29 mouse cellular contexts compared by ENCODE assay signal in genomic region chr11:43518086-43518485, GRCm38 (mm10). TPM values are rescaled to one million over a fixed set of nuclear protein-coding genes. Genes with fewer than 3 reads are reported as not detected.
DNase-seq lines count a peak whose midpoint lies in the region; ATAC-seq and TF ChIP-seq lines count a peak whose summit lies in the region.
"Had no signal": no experiment of that assay in that cellular context is flagged by ENCODE, and none has a peak within 500 bp of the region (broad histone marks: within the 10 kb centered on the region; RNA-seq: fewer than 3 reads in every experiment).

No protein-coding gene starts in this region.

- no peak for ATAC-seq in activated CD4-positive, CD25-positive, alpha-beta regulatory T cell, adult 4 months
- ATAC-seq: forebrain, embryonic 15.5 days; intestine, embryonic 15.5 days had no signal

- no peaks in the 10 kb centered on the region for H3K4me1 ChIP-seq in MEL (ENCODE audit: control insufficient read depth in 1 of 2, insufficient read depth in 2 of 2, low read length in 2 of 2)
- H3K4me1 ChIP-seq: embryonic facial prominence, embryonic 12.5 days; forebrain, embryonic 15.5 days; heart, embryonic 13.5 days; intestine, embryonic 15.5 days; liver, embryonic 15.5 days; midbrain, embryonic 12.5 days had no signal

- intact Hi-C loops in gastrocnemius, adult 2 months (cut with DNase I) = no loop called here
- intact Hi-C loops in left cerebral cortex, adult 2 months (cut with DNase I) = no loop called here

- no peaks in the 10 kb centered on the region for H3K36me3 ChIP-seq in MEL (ENCODE audit: control insufficient read depth in 1 of 2, insufficient read depth in 2 of 2, low read length in 2 of 2)
- H3K36me3 ChIP-seq: embryonic facial prominence, embryonic 12.5 days; forebrain, embryonic 10.5 days; forebrain, embryonic 15.5 days; heart, embryonic 13.5 days; hindbrain, embryonic 10.5 days; intestine, embryonic 15.5 days; liver, embryonic 15.5 days; midbrain, embryonic 12.5 days had no signal

- no peak overlapping the region for H3K9ac ChIP-seq in MEL (ENCODE audit: control insufficient read depth, low read depth, low read length, poor library complexity, severe bottlenecking)
- H3K9ac ChIP-seq: embryonic facial prominence, embryonic 12.5 days; forebrain, embryonic 15.5 days; heart, embryonic 13.5 days; intestine, embryonic 15.5 days; liver, embryonic 15.5 days; midbrain, embryonic 12.5 days had no signal

- no peaks in the 10 kb centered on the region for H3K79me2 ChIP-seq in MEL (ENCODE audit: control insufficient read depth, insufficient read depth, low read length, poor library complexity)

- no peak for TF ChIP-seq POLR2A in MEL (IDR thresholded peaks at IDR 0.05; ENCODE audit: control insufficient read depth in 1 of 2, insufficient read depth in 1 of 2, low read depth in 1 of 2, low read length in 2 of 2, poor library complexity in 1 of 2)

- no peak overlapping the region for H3K27ac ChIP-seq in gastrocnemius, adult 2 months
- no peak overlapping the region for H3K27ac ChIP-seq in left cerebral cortex, adult 2 months
- no peak overlapping the region for H3K27ac ChIP-seq in MEL (ENCODE audit: control insufficient read depth, low read depth, low read length)
- H3K27ac ChIP-seq: embryonic facial prominence, embryonic 12.5 days; forebrain, embryonic 10.5 days; forebrain, embryonic 15.5 days; heart, embryonic 13.5 days; hindbrain, embryonic 10.5 days; intestine, embryonic 15.5 days; liver, embryonic 15.5 days; midbrain, embryonic 12.5 days had no signal

- TF ChIP-seq EP300 in MEL (IDR thresholded peaks at IDR 0.05; ENCODE audit: low read depth in 1 of 2, low read length in 2 of 2) = no peak

- DNase-seq in gastrocnemius, adult 2 months = no peak
- no peak for DNase-seq in gastrocnemius, postnatal 10 days
- DNase-seq in left cerebral cortex, adult 2 months (ENCODE audit: extremely low spot score in 1 of 2, low spot score in 2 of 2) = no peak
- DNase-seq in left cerebral cortex, adult 11 months (ENCODE audit: low spot score) = no peak
- DNase-seq in MEL (ENCODE audit: low read depth, low spot score) (peak; percentile 10), R1 (ENCODE audit: low read depth, low spot score) (peak; percentile 47)
- DNase-seq in ovary, adult 18-20 months (ENCODE audit: low spot score) = no peak
- DNase-seq: adrenal gland, postnatal 25 days; B cell, adult 2 months; embryo, embryonic 11 days; heart, postnatal 14 days; kidney, postnatal 14 days; lung, postnatal 4 days; retina, postnatal 1 day; right cerebral cortex, postnatal 14 days; thymus, postnatal 14 days had no signal

- H3K4me3 ChIP-seq in gastrocnemius, adult 2 months = no peak overlapping the region
- no peak overlapping the region for H3K4me3 ChIP-seq in left cerebral cortex, adult 2 months
- no peak overlapping the region for H3K4me3 ChIP-seq in MEL (ENCODE audit: control insufficient read depth in 1 of 2, insufficient read depth in 1 of 2, low read depth in 2 of 2, low read length in 2 of 2)
- H3K4me3 ChIP-seq: embryonic facial prominence, embryonic 12.5 days; forebrain, embryonic 10.5 days; forebrain, embryonic 15.5 days; heart, embryonic 13.5 days; hindbrain, embryonic 10.5 days; intestine, embryonic 15.5 days; liver, embryonic 15.5 days; megakaryocyte, embryonic 14.5 days; midbrain, embryonic 12.5 days had no signal

- peak; percentile 7; the same call in 1 of the 2 replicates for TF ChIP-seq CTCF in gastrocnemius, adult 2 months (IDR thresholded peaks at IDR 0.05)
- TF ChIP-seq CTCF in left cerebral cortex, adult 2 months (IDR thresholded peaks at IDR 0.05) = peak; percentile 12; the same call in 1 of the 2 replicates
- TF ChIP-seq CTCF in MEL (IDR thresholded peaks at IDR 0.05 in 2 of 3, conservative IDR thresholded peaks at IDR 0.05 in 1 of 3; ENCODE audit: control insufficient read depth in 1 of 3, insufficient read depth in 1 of 3, low read depth in 2 of 3, low read length in 3 of 3, poor library complexity in 1 of 3, severe bottlenecking in 1 of 3) = peak in 2 of 3 experiments; percentile 12 to 22; a peak in 1 of 6 replicates

- peaks cover 0 to 3% of the 10 kb centered on the region in 2 experiments; a peak in 2 of 4 replicates for H3K27me3 ChIP-seq in MEL (ENCODE audit: control insufficient read depth in 1 of 2, insufficient read depth in 2 of 2, low read length in 2 of 2)
- H3K27me3 ChIP-seq: embryonic facial prominence, embryonic 12.5 days; forebrain, embryonic 15.5 days; heart, embryonic 13.5 days; intestine, embryonic 15.5 days; liver, embryonic 15.5 days; midbrain, embryonic 12.5 days had no signal

- no peak for TF ChIP-seq RAD21 in MEL (IDR thresholded peaks at IDR 0.05; ENCODE audit: low read depth, low read length)

- H3K9me3 ChIP-seq in MEL (replicated peaks; ENCODE audit: insufficient read depth, low read length) = no peaks in the 10 kb centered on the region
- H3K9me3 ChIP-seq: embryonic facial prominence, embryonic 12.5 days; forebrain, embryonic 10.5 days; forebrain, embryonic 15.5 days; heart, embryonic 13.5 days; hindbrain, embryonic 10.5 days; intestine, embryonic 15.5 days; liver, embryonic 15.5 days; midbrain, embryonic 12.5 days had no signal

TF ChIP-seq in MEL, 35 proteins besides CTCF, POLR2A, EP300 and RAD21:
- TF ChIP-seq MYB (IDR thresholded peaks at IDR 0.05; ENCODE audit: low read depth, low read length) = no peak
- no peak for TF ChIP-seq NELFE (IDR thresholded peaks at IDR 0.05; ENCODE audit: low read depth, low read length)
- peak; percentile 21; the same call in 1 of the 2 replicates for TF ChIP-seq SMC3 (IDR thresholded peaks at IDR 0.05; ENCODE audit: low read depth, low read length)
- TF ChIP-seq MXI1 (IDR thresholded peaks at IDR 0.05; ENCODE audit: low read depth, low read length) = no peak
- no peak for TF ChIP-seq MEF2A (IDR thresholded peaks at IDR 0.05; ENCODE audit: extremely low read depth, insufficient replicate concordance, low read depth, low read length, poor library complexity, severe bottlenecking)
- no peak for TF ChIP-seq MYC (IDR thresholded peaks at IDR 0.05; ENCODE audit: low read depth, low read length)
- no peak for TF ChIP-seq TCF12 (IDR thresholded peaks at IDR 0.05; ENCODE audit: low read depth, low read length)
- no peak for TF ChIP-seq MAX (IDR thresholded peaks at IDR 0.05; ENCODE audit: low read length)

RNA-seq across cellular contexts. Expression of gene Ccnjl, which starts 10.5 kb away (rescaled TPM):
- total RNA-seq in gastrocnemius, adult 2 months (2021) = under 1 TPM in 1 of 2 experiments, not detected in 1; 0.33 TPM
- total RNA-seq in gastrocnemius, postnatal 10 days (2021) = 1 to 10 TPM; 1.0 to 1.3 TPM
- total RNA-seq in left cerebral cortex, adult 2 months (2021) = 1 to 10 TPM; 3.8 to 4.6 TPM
- total RNA-seq in MEL (2012; rRNA removed) = not detected in 2 replicates
- polyA plus RNA-seq in MEL (2012; ENCODE audit: insufficient read depth in 1 of 2, insufficient read length in 2 of 2, low read depth in 1 of 2, low replicate concordance in 2 of 2, missing spikeins in 1 of 2) = not detected
- polyA plus RNA-seq in activated CD4-positive, CD25-positive, alpha-beta regulatory T cell, adult 4 months (2017; shearing (Covaris generic)) = under 1 TPM in 1 of 2 experiments, not detected in 1; 0.17 TPM
- total RNA-seq: gastrocnemius, adult 18-20 months; monocyte, adult 5-6 weeks had no signal

RNA-seq across cellular contexts. Expression of gene C1qtnf2, which starts 44.0 kb away (rescaled TPM):
- 1 to 10 TPM; 1.8 to 3.6 TPM for total RNA-seq in gastrocnemius, adult 2 months (2021)
- total RNA-seq in gastrocnemius, postnatal 10 days (2021) = 10 to 100 TPM; 27.9 to 31.1 TPM
- total RNA-seq in left cerebral cortex, adult 2 months (2021) = 1 to 10 TPM; 1.8 to 2.2 TPM
- total RNA-seq in MEL (2012; rRNA removed) = not detected in 2 replicates
- polyA plus RNA-seq in MEL (2012; ENCODE audit: insufficient read depth in 1 of 2, insufficient read length in 2 of 2, low read depth in 1 of 2, low replicate concordance in 2 of 2, missing spikeins in 1 of 2) = not detected
- not detected for polyA plus RNA-seq in activated CD4-positive, CD25-positive, alpha-beta regulatory T cell, adult 4 months (2017; shearing (Covaris generic))
- total RNA-seq: ES-E14; monocyte, adult 5-6 weeks had no signal

Comparison
In these comparisons a context has a peak if more than half of its experiments do, and no peak if none do; other contexts are left out.
1. RNA of gene C1qtnf2, which starts 44.0 kb away (total RNA-seq): 27.9 to 31.1 TPM in gastrocnemius, postnatal 10 days; 1.8 to 3.6 TPM in gastrocnemius, adult 2 months, 1.8 to 2.2 TPM in left cerebral cortex, adult 2 months and not detected in MEL; every median in the first group is over 4 times any median in the second.
2. DNase-seq: peak in MEL (single experiment) and R1 (single experiment); none in gastrocnemius, adult 2 months (single experiment), gastrocnemius, postnatal 10 days (single experiment), left cerebral cortex, adult 2 months (0 of 2), left cerebral cortex, adult 11 months (single experiment) and ovary, adult 18-20 months (single experiment).
3. Peak in every context shown above with its lines, with median percentiles within 50 percentile points of each other: CTCF ChIP-seq.